Mouse (Mus musculus): Measurements from ENCODE around the gene Mrpl36. TPM values are rescaled to one million over a fixed set of nuclear protein-coding genes. Genes with fewer than 3 reads are reported as not detected.

Gene Mrpl36
- polyA plus RNA-seq, 1 experiment from 2014 or later: 125 TPM

DNA sequence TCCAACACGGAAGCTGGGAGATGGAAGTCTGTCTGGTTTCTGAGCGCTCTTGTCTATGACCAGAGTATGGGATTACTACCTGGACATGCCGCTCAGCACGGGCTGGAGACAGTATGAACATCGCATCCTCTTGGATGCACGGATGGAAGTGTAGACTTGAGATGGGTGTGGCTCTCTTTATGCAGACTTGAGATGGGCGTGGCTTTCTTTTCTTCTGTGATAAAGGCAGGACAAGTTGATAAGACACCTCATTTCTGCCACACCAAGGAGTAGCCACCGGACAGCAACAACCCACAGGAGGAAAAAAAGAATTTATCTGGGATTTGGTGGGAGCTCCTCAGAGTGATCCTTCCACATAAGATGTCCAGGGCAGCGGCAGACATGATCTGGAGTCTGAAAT lies 22.4 kb downstream of the Mrpl36 start:
- no peaks in the 10 kb centered on the region for H3K27me3 ChIP-seq (ENCODE audit: control insufficient read depth, insufficient read depth, low read length)
- 87% methylated on average over 9 of the region's 9 CpGs for WGBS

DNA sequence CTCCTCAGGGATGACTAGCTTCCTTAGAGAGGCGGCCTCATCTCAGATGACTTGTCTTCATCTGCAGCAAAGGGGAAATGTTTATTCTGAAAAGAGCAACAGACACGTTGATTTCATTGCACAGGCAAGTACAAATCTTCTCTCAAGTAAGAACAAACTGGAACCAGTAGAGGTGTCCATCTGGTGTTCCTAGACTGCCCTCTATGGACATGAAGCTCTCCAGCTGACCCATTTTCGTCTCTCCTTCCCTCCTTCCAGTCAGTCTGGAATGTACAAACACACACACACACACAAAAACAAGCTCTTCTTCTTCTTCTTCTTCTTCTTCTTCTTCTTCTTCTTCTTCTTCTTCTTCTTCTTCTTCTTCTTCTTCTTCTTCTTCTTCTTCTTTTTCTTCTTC lies 23.6 kb downstream of the Mrpl36 start:
- no peaks in the 10 kb centered on the region for H3K9me3 ChIP-seq (replicated peaks; ENCODE audit: control insufficient read depth, low read length)
- H3K4me1 ChIP-seq (ENCODE audit: control insufficient read depth, insufficient read depth, low read length): no peaks in the 10 kb centered on the region
- H3K27me3 ChIP-seq (ENCODE audit: control insufficient read depth, insufficient read depth, low read length): no peaks in the 10 kb centered on the region
- no peak overlapping the region for H3K4me3 ChIP-seq (ENCODE audit: low read depth, low read length)
- ATAC-seq (replicated peaks; ENCODE audit: insufficient number of reproducible peaks, low FRiP score, low TSS enrichment, low read depth) (no peak), DNase-seq (ENCODE audit: low spot score) (no peak)
- no peak overlapping the region for H3K27ac ChIP-seq (replicated peaks; ENCODE audit: low read depth, low read length)
- H3K9ac ChIP-seq (replicated peaks; ENCODE audit: low read length): no peak overlapping the region
- H3K36me3 ChIP-seq (replicated peaks; ENCODE audit: control insufficient read depth, insufficient read depth, low read depth, low read length): no peaks in the 10 kb centered on the region
- 67% methylated on average over 3 of the region's 3 CpGs for WGBS
- H3K4me2 ChIP-seq (ENCODE audit: low read depth, low read length): no peak overlapping the region

More for the DNA sequence above, 22.4 kb downstream of the Mrpl36 start:
- H3K36me3 ChIP-seq (replicated peaks; ENCODE audit: control insufficient read depth, insufficient read depth, low read depth, low read length): no peaks in the 10 kb centered on the region
- H3K4me2 ChIP-seq (ENCODE audit: low read depth, low read length): no peak overlapping the region
- H3K9me3 ChIP-seq (replicated peaks; ENCODE audit: control insufficient read depth, low read length): no peaks in the 10 kb centered on the region
- no peak overlapping the region for H3K27ac ChIP-seq (replicated peaks; ENCODE audit: low read depth, low read length)
- DNase-seq (ENCODE audit: low spot score): no peak
- no peak overlapping the region for H3K9ac ChIP-seq (replicated peaks; ENCODE audit: low read length)
- ATAC-seq (replicated peaks; ENCODE audit: insufficient number of reproducible peaks, low FRiP score, low TSS enrichment, low read depth): no peak
- H3K4me3 ChIP-seq (ENCODE audit: low read depth, low read length): no peak overlapping the region
- H3K4me1 ChIP-seq (ENCODE audit: control insufficient read depth, insufficient read depth, low read length): no peaks in the 10 kb centered on the region

DNA sequence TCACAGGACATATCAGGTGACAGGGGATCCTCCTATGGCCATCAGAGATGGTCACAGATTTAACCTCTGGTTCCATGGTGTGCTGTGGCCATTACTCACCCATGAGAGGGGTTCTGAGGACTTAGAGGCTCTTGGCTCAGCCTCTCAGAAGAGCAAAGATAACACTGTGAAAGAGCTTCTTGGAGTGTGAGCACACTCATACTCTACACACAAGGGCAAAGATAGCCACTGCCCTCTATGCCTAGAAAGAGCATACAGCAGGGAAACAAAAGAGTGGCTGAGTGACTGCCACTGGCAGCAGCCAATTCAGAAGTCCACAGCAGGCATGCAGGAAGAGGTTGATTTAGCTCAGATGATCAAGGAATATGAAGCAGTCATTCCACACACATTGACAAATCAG lies 24.2 kb downstream of the Mrpl36 start:
- H3K4me3 ChIP-seq (ENCODE audit: low read depth, low read length): no peak overlapping the region
- H3K9me3 ChIP-seq (replicated peaks; ENCODE audit: control insufficient read depth, low read length): no peaks in the 10 kb centered on the region
- H3K9ac ChIP-seq (replicated peaks; ENCODE audit: low read length): no peak overlapping the region
- no peak overlapping the region for H3K4me2 ChIP-seq (ENCODE audit: low read depth, low read length)
- H3K27me3 ChIP-seq (ENCODE audit: control insufficient read depth, insufficient read depth, low read length): no peaks in the 10 kb centered on the region
- ATAC-seq (replicated peaks; ENCODE audit: insufficient number of reproducible peaks, low FRiP score, low TSS enrichment, low read depth): no peak
- no peaks in the 10 kb centered on the region for H3K36me3 ChIP-seq (replicated peaks; ENCODE audit: control insufficient read depth, insufficient read depth, low read depth, low read length)
- no peak for DNase-seq (ENCODE audit: low spot score)
- H3K4me1 ChIP-seq (ENCODE audit: control insufficient read depth, insufficient read depth, low read length): no peaks in the 10 kb centered on the region
- no peak overlapping the region for H3K27ac ChIP-seq (replicated peaks; ENCODE audit: low read depth, low read length)

DNA sequence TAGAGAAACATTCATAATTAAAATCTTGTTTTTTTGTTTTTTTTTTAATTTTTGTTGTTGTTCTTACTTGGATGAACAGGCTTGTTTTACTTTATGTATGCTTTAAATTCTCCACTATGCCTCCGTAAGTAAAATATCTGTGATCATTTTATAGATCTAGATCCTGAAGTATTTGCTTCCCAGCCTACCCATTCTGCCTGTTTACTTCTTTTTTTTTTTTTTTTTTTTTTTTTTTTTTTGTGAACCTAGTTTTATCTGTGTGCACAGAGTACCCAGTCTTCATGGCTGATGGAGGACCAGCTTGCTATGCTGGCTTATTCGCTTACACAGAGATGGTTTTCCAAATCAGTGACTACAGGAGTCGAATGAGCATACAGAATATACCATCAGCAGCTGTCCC lies 28.8 kb downstream of the Mrpl36 start:
- H3K9me3 ChIP-seq (replicated peaks; ENCODE audit: control insufficient read depth, low read length): no peaks in the 10 kb centered on the region
- H3K27ac ChIP-seq (replicated peaks; ENCODE audit: low read depth, low read length): no peak overlapping the region
- no peaks in the 10 kb centered on the region for H3K36me3 ChIP-seq (replicated peaks; ENCODE audit: control insufficient read depth, insufficient read depth, low read depth, low read length)
- H3K4me3 ChIP-seq (ENCODE audit: low read depth, low read length): no peak overlapping the region
- ATAC-seq (replicated peaks; ENCODE audit: insufficient number of reproducible peaks, low FRiP score, low TSS enrichment, low read depth) (no peak), DNase-seq (ENCODE audit: low spot score) (no peak)
- no peak overlapping the region for H3K9ac ChIP-seq (replicated peaks; ENCODE audit: low read length)
- WGBS: 80% methylated on average over 3 of the region's 3 CpGs
- no peaks in the 10 kb centered on the region for H3K27me3 ChIP-seq (ENCODE audit: control insufficient read depth, insufficient read depth, low read length)
- H3K4me1 ChIP-seq (ENCODE audit: control insufficient read depth, insufficient read depth, low read length): no peaks in the 10 kb centered on the region
- H3K4me2 ChIP-seq (ENCODE audit: low read depth, low read length): no peak overlapping the region

DNA sequence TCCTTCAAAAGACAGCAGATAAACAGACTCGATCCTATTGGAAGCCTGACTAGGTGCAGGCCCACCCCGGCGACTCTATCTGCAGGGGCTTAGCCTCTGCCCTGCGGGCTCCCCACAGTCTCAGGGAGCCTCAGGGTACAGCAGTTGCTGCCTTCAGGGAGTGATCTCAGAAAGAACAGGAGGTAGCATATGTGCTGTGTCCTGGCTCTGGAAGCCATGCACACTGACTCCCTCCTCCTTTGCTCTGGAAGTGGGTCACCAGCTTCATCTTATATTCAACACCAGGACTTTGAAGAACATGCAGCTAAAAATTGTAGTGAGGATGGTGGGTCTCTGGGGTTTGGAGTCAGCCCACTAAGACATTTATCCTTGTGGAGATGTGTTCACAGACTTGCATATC lies 45.1 kb downstream of the Mrpl36 start:
- Histone ChIP-seq H3K4me2 (ENCODE audit: low read depth, low read length) (no peak overlapping the region), H3K9ac (replicated peaks; ENCODE audit: low read length) (no peak overlapping the region), H3K9me3 (replicated peaks; ENCODE audit: control insufficient read depth, low read length) (no peaks in the 10 kb centered on the region), H3K36me3 (replicated peaks; ENCODE audit: control insufficient read depth, insufficient read depth, low read depth, low read length) (no peaks in the 10 kb centered on the region), H3K4me1 (ENCODE audit: control insufficient read depth, insufficient read depth, low read length) (no peaks in the 10 kb centered on the region), H3K27me3 (ENCODE audit: control insufficient read depth, insufficient read depth, low read length) (no peaks in the 10 kb centered on the region), H3K4me3 (ENCODE audit: low read depth, low read length) (no peak overlapping the region), H3K27ac (replicated peaks; ENCODE audit: low read depth, low read length) (no peak overlapping the region)
- ATAC-seq (replicated peaks; ENCODE audit: insufficient number of reproducible peaks, low FRiP score, low TSS enrichment, low read depth) (no peak), DNase-seq (ENCODE audit: low spot score) (no peak)
- 70% methylated on average over 4 of the region's 4 CpGs for WGBS

DNA sequence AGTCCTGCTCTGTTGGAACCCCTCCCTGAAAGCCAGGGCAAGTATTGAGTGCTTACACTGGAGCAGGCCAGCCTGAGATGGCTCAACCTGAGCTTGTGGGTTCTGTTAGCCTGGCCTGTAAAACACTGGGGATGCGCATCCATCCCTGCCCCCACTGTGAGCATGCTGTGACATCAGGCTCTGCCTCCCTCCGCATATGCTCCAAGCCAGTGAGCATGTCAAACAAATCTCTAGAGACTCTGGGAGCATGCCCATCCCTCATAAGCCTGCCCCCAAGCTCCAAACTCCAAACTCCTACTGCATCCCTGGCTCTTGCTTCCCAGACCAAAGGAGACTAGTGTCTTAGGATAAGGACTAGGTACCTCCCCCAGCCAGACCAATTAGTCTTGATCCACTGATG lies 46.3 kb downstream of the Mrpl36 start:
- H3K4me1 ChIP-seq (ENCODE audit: control insufficient read depth, insufficient read depth, low read length): no peaks in the 10 kb centered on the region
- no peak overlapping the region for H3K27ac ChIP-seq (replicated peaks; ENCODE audit: low read depth, low read length)
- no peak overlapping the region for H3K9ac ChIP-seq (replicated peaks; ENCODE audit: low read length)
- H3K27me3 ChIP-seq (ENCODE audit: control insufficient read depth, insufficient read depth, low read length): no peaks in the 10 kb centered on the region
- no peak for ATAC-seq (replicated peaks; ENCODE audit: insufficient number of reproducible peaks, low FRiP score, low TSS enrichment, low read depth)
- no peaks in the 10 kb centered on the region for H3K9me3 ChIP-seq (replicated peaks; ENCODE audit: control insufficient read depth, low read length)
- H3K36me3 ChIP-seq (replicated peaks; ENCODE audit: control insufficient read depth, insufficient read depth, low read depth, low read length): no peaks in the 10 kb centered on the region
- no peak overlapping the region for H3K4me2 ChIP-seq (ENCODE audit: low read depth, low read length)
- no peak overlapping the region for H3K4me3 ChIP-seq (ENCODE audit: low read depth, low read length)
- no peak for DNase-seq (ENCODE audit: low spot score)
- WGBS: 75% methylated on average over 2 of the region's 2 CpGs

DNA sequence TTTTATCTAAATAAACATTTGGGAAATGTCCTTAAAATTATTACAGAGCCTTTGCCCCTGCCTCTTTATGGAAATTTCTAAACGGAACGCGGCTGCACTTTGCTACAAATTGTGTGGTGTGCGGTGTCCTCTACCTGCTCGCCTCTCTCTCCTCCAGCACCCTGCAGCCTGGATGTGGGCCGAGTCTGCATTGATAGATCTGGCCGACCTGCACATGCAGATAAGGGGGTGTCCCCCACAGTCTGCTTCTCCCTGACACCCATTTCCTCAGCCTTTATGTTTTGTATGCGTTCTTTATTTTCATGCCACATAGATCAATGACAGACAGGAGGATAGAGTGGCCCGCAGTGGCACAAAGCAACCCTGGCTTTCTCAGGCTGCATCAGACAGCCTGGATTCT lies 49.3 kb downstream of the Mrpl36 start:
- Histone ChIP-seq H3K4me2 (ENCODE audit: low read depth, low read length) (no peak overlapping the region), H3K27ac (replicated peaks; ENCODE audit: low read depth, low read length) (no peak overlapping the region), H3K4me1 (ENCODE audit: control insufficient read depth, insufficient read depth, low read length) (no peaks in the 10 kb centered on the region), H3K4me3 (ENCODE audit: low read depth, low read length) (no peak overlapping the region), H3K36me3 (replicated peaks; ENCODE audit: control insufficient read depth, insufficient read depth, low read depth, low read length) (no peaks in the 10 kb centered on the region), H3K27me3 (ENCODE audit: control insufficient read depth, insufficient read depth, low read length) (no peaks in the 10 kb centered on the region), H3K9me3 (replicated peaks; ENCODE audit: control insufficient read depth, low read length) (no peaks in the 10 kb centered on the region), H3K9ac (replicated peaks; ENCODE audit: low read length) (no peak overlapping the region)
- ATAC-seq (replicated peaks; ENCODE audit: insufficient number of reproducible peaks, low FRiP score, low TSS enrichment, low read depth) (no peak), DNase-seq (ENCODE audit: low spot score) (no peak)
- WGBS: 91% methylated on average over 9 of the region's 9 CpGs

Data from embryonic facial prominence, embryonic 11.5 days (tissue).